Mouse (Mus musculus) lung, embryonic 14.5 days (tissue): ENCODE data around the gene Col15a1. TPM values are rescaled to one million over a fixed set of nuclear protein-coding genes. Genes with fewer than 3 reads are reported as not detected.

Source experiments
- ATAC-seq: fragments of 200-750 bp; cut with Nextera tagmentation; 2 replicates; pipeline ENCODE4 v1.8.0; 2017; ENCODE audit warnings: mild to moderate bottlenecking, moderate TSS enrichment, moderate library complexity; ENCODE audit not compliant: insufficient read depth
- DNase-seq: peaks from one replicate; pipeline ENCODE4 v3.0.0-alpha.2; 2015
- H3K27ac ChIP-seq: fragments of 300-500 bp; sonication (generic); 2 replicates; pipeline ENCODE4 v1.5.1; 2014; ENCODE audit warnings: low read depth, mild to moderate bottlenecking, moderate library complexity
- H3K27me3 ChIP-seq: fragments of 300-500 bp; sonication (generic); 2 replicates; pipeline ENCODE4 v1.6.1; 2014; ENCODE audit warnings: low read length, control low read depth; ENCODE audit not compliant: insufficient read depth
- H3K36me3 ChIP-seq: fragments of 300-500 bp; sonication (generic); 2 replicates; pipeline ENCODE4 v1.6.1; 2014; ENCODE audit warnings: control low read depth; ENCODE audit not compliant: insufficient read depth
- H3K4me1 ChIP-seq: fragments of 300-500 bp; sonication (generic); 2 replicates; pipeline ENCODE4 v1.6.1; 2014; ENCODE audit warnings: antibody characterized with exemption, control low read depth; ENCODE audit not compliant: insufficient read depth
- H3K4me2 ChIP-seq: fragments of 300-500 bp; sonication (generic); 2 replicates; pipeline ENCODE4 v1.6.1; 2014; ENCODE audit warnings: mild to moderate bottlenecking
- H3K4me3 ChIP-seq: fragments of 300-500 bp; sonication (generic); 2 replicates; pipeline ENCODE4 v1.5.1; 2014; ENCODE audit warnings: low read depth, low read length
- H3K9ac ChIP-seq: fragments of 300-500 bp; sonication (generic); 2 replicates; pipeline ENCODE4 v1.6.1; 2014
- H3K9me3 ChIP-seq: fragments of 300-500 bp; sonication (generic); 2 replicates; pipeline ENCODE4 v1.6.1; 2016; ENCODE audit warnings: low read depth, low read length, control low read depth
- CTCF ChIP-seq: IDR thresholded peaks from 2 replicates; pipeline ENCODE4 v1.5.1; 2016; ENCODE audit warnings: antibody characterized with exemption, low read depth
- WGBS: fragments of 180-500 bp; shearing (Covaris S2); extraction: QIAGEN DNeasy Blood & Tissue Kit; methylation state at CpG from one replicate; pipeline ENCODE4 v1.1.7; 2014; 5-methylcytosine and 5-hydroxymethylcytosine counted together
- polyA plus RNA-seq: library from polyadenylated mRNA; unstranded; fragments of >200 nt; fragmentation: Nextera tagmentation; extraction: Ambion mirVana; gene quantifications from 2 replicates; pipeline ENCODE4 v1.2.1, GENCODE M21; 2014

Col15a1 gene
- polyA plus RNA-seq, 1 experiment from 2014 or later: 22.1 TPM

DNA sequence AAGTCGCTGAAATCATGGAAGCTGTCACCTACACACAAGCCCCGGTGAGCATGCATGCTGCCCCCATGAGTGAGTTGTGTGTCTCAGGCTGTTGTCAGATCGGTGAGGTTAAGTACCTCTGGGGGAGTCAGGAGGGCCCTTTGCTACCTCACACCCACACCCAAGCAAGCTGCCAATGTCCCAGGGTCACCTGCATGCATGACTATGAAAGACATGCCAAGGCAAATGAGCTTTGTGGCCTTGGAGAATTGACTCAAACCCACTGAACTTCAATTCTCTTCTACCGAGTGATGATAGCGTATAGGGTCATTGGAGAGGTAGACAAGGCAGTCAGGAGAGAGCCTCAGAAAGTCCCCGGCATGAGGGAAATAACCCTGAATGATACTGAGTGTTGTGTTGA is 41.2 kb downstream of the Col15a1 start:
- H3K36me3 ChIP-seq: no peaks in the 10 kb centered on the region
- no peaks in the 10 kb centered on the region for H3K27me3 ChIP-seq
- no peak for TF ChIP-seq CTCF
- H3K4me1 ChIP-seq: no peaks in the 10 kb centered on the region
- ATAC-seq (no peak), DNase-seq (no peak)
- H3K4me2 ChIP-seq: no peak overlapping the region
- H3K9ac ChIP-seq: no peak overlapping the region
- H3K9me3 ChIP-seq: 0 out of 2 replicates have a peak, but pooled peaks cover 3% of the 10 kb centered on the region
- H3K4me3 ChIP-seq: no peak overlapping the region
- WGBS: 78% methylated on average over 6 of the region's 6 CpGs
- H3K27ac ChIP-seq: no peak overlapping the region

DNA sequence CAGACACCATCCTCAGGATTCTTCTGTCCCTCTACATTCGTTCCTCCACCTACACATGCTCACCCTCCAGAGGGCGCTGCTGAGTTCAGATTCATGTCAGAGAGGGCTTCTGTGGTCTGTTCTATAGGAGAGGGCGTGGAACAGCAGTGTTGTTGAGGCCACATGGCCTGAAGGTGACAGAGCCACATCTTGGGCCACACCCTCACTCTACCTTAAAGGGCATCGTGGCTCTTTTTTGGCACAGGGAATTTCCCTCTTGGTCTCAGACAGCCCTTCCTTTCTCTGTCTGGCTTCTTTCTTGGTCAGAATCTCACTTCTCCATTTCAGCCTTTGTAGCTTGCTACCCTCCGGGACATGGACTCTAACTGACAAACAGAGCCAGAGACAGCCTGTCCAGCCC is 43.1 kb downstream of the Col15a1 start:
- H3K9ac ChIP-seq: no peak overlapping the region
- ATAC-seq (0 out of 2 replicates have a peak, but pooled peaks have one; percentile 8), DNase-seq (peak; percentile 76)
- H3K4me3 ChIP-seq: no peak overlapping the region
- H3K9me3 ChIP-seq: 0 out of 2 replicates have a peak, but pooled peaks cover 3% of the 10 kb centered on the region
- 43% methylated on average over 5 of the region's 5 CpGs for WGBS
- no peak overlapping the region for H3K4me2 ChIP-seq
- no peaks in the 10 kb centered on the region for H3K4me1 ChIP-seq
- H3K27me3 ChIP-seq: no peaks in the 10 kb centered on the region
- TF ChIP-seq CTCF: peak; percentile 74
- no peak overlapping the region for H3K27ac ChIP-seq
- H3K36me3 ChIP-seq: no peaks in the 10 kb centered on the region

GRCm38 (mm10) chr4:47251693-47252435 is 43.9 kb downstream of the Col15a1 start:
- Histone ChIP-seq H3K36me3 (no peaks in the 10 kb centered on the region), H3K4me3 (no peak overlapping the region), H3K27me3 (no peaks in the 10 kb centered on the region), H3K9ac (no peak overlapping the region), H3K9me3 (0 out of 2 replicates have a peak, but pooled peaks cover 3% of the 10 kb centered on the region), H3K4me2 (no peak overlapping the region), H3K4me1 (no peaks in the 10 kb centered on the region), H3K27ac (no peak overlapping the region)
- ATAC-seq (no peak), DNase-seq (no peak)
- WGBS: 79% methylated on average over 11 of the region's 11 CpGs
- no peak for TF ChIP-seq CTCF

- Histone ChIP-seq H3K27ac (no peak overlapping the region), H3K27me3 (no peaks in the 10 kb centered on the region), H3K4me1 (no peaks in the 10 kb centered on the region), H3K4me2 (no peak overlapping the region), H3K9me3 (0 out of 2 replicates have a peak, but pooled peaks cover 3% of the 10 kb centered on the region), H3K4me3 (no peak overlapping the region), H3K36me3 (no peaks in the 10 kb centered on the region), H3K9ac (no peak overlapping the region)
- ATAC-seq (no peak), DNase-seq (no peak)
- 96% methylated on average over 3 of the region's 3 CpGs for WGBS
- TF ChIP-seq CTCF: 0 out of 2 replicates have a peak, but pooled peaks have one; percentile 13
Measured at GRCm38 (mm10) chr4:47252627-47253026, 44.7 kb downstream of the Col15a1 start.

DNA sequence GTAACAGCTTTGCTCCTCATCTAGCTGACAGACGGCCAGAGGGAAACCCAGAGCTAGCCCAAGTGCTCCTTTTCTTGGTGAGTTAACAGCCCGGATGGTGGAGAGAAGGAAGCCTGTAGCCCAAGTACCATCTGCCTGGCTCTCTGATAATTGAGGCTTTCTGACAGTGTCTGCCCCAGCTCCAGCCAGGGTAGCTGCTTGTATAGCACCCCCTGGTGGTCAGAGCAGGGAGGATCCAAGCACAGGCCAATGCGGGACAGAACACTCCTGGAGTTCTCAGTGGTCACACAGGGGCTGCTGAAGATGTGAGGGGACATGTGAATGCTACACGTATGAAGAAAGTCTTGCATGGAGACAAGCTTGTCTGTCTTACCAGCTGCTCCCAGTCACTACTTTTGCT is 47.7 kb downstream of the Col15a1 start:
- TF ChIP-seq CTCF: peak; percentile 92
- H3K36me3 ChIP-seq: no peaks in the 10 kb centered on the region
- H3K27ac ChIP-seq: no peak overlapping the region
- H3K4me2 ChIP-seq: no peak overlapping the region
- no peak overlapping the region for H3K4me3 ChIP-seq
- H3K27me3 ChIP-seq: no peaks in the 10 kb centered on the region
- peak; percentile 79 for DNase-seq
- WGBS: 45% methylated on average over 4 of the region's 4 CpGs
- ATAC-seq: no peak
- H3K9ac ChIP-seq: no peak overlapping the region
- 0 out of 2 replicates have a peak, but pooled peaks cover 3% of the 10 kb centered on the region for H3K9me3 ChIP-seq
- no peaks in the 10 kb centered on the region for H3K4me1 ChIP-seq

DNA sequence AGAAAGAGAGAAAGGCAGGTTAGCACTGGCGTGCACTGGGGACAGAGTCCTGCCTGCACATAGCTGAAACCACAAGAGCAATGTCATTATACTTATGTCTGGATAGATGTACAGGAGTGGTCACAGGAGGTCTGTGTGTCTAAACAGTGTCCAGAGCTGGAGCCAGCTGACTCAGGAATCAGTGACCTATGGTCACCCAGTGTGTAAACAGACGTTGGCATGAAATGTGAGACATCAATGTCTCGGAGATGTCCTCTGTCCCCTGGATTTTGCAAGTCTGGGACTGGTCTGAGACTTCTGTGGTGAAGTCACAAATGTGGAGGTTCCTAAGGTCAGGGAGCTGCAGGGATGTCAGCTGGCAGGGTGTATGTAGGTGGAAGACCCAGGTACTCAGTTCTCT is 50.2 kb downstream of the Col15a1 start:
- Histone ChIP-seq H3K27me3 (no peaks in the 10 kb centered on the region), H3K4me2 (no peak overlapping the region), H3K9me3 (no peaks in the 10 kb centered on the region), H3K36me3 (no peaks in the 10 kb centered on the region), H3K4me3 (no peak overlapping the region), H3K4me1 (no peaks in the 10 kb centered on the region), H3K9ac (no peak overlapping the region), H3K27ac (no peak overlapping the region)
- WGBS: 47% methylated on average over 3 of the region's 3 CpGs
- ATAC-seq: no peak
- TF ChIP-seq CTCF: no peak
- no peak for DNase-seq

DNA sequence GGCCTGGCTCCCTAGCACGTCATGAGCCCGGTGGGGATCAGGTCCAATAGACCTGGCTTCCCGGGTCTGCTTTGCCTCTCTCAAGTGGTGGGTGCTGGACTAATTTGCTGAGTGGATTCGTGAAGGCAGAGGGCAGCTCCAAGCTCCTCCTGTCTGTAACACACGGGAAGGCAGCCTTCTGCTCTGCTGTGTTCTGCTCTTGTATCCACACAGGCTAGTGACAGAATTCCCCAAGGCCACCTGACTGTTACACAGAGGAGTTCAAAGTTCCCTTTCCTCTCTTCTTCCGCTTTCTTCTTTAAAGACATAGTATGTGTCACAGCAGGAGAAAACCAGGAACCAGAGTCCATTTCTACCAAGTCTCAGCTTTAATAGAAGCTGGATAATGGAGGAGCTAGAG is 53.1 kb downstream of the Col15a1 start:
- ATAC-seq: no peak
- 63% methylated on average over 6 of the region's 6 CpGs for WGBS
- no peak overlapping the region for H3K9ac ChIP-seq
- H3K27ac ChIP-seq: no peak overlapping the region
- no peak overlapping the region for H3K4me2 ChIP-seq
- no peak for DNase-seq
- H3K9me3 ChIP-seq: no peaks in the 10 kb centered on the region
- no peaks in the 10 kb centered on the region for H3K36me3 ChIP-seq
- no peaks in the 10 kb centered on the region for H3K27me3 ChIP-seq
- TF ChIP-seq CTCF: no peak
- no peak overlapping the region for H3K4me3 ChIP-seq
- no peaks in the 10 kb centered on the region for H3K4me1 ChIP-seq
